Mouse (Mus musculus) right cerebral cortex, adult 2 months (tissue): Measurements from ENCODE around the gene Spint3.
A peak's percentile ranks its signal among the peaks of the same experiment; 100 is the strongest.

Source experiments
- DNase-seq, 2 experiments: peaks; one replicate each; pipeline ENCODE4 v3.0.0; 2021 to 2022; ENCODE audit warnings: low spot score in 2 of 2

The Spint3 gene

GRCm38 (mm10) chr2:164550895-164551269, 22.4 kb downstream of the Spint3 start:
- no peak for DNase-seq

- peak; percentile 36 to 54 for DNase-seq
These were observed 23.0 kb downstream of the Spint3 start for GRCm38 (mm10) chr2:164549963-164550894.

- DNase-seq: no peak
These were observed 23.9 kb downstream of the Spint3 start for GRCm38 (mm10) chr2:164549338-164549737.

GRCm38 (mm10) chr2:164544454-164545097, 28.7 kb downstream of the Spint3 start:
- DNase-seq: no peak

- no peak for DNase-seq
These were observed 29.5 kb downstream of the Spint3 start for GRCm38 (mm10) chr2:164543745-164544144.

- DNase-seq: no peak
These were observed 30.7 kb downstream of the Spint3 start for GRCm38 (mm10) chr2:164542598-164542997.

- peak; percentile 79 to 85 for DNase-seq
These were observed 31.1 kb downstream of the Spint3 start for GRCm38 (mm10) chr2:164542132-164542531.

GRCm38 (mm10) chr2:164540652-164541427, 32.4 kb downstream of the Spint3 start:
- no peak for DNase-seq

GRCm38 (mm10) chr2:164537003-164537402, 36.3 kb downstream of the Spint3 start:
- no peak for DNase-seq

- no peak for DNase-seq
These were observed 38.9 kb downstream of the Spint3 start for GRCm38 (mm10) chr2:164534315-164534714.

GRCm38 (mm10) chr2:164531169-164531568, 42.1 kb downstream of the Spint3 start:
- DNase-seq: peak; percentile 89

GRCm38 (mm10) chr2:164528557-164528956, 44.7 kb downstream of the Spint3 start:
- no peak for DNase-seq

- no peak for DNase-seq
These were observed 49.9 kb downstream of the Spint3 start for GRCm38 (mm10) chr2:164523301-164523773.

- DNase-seq: no peak
These were observed 51.0 kb downstream of the Spint3 start for GRCm38 (mm10) chr2:164522280-164522679.

- peak in 1 of 2 experiments; percentile 25 for DNase-seq
These were observed 51.4 kb downstream of the Spint3 start for GRCm38 (mm10) chr2:164521841-164522240.

GRCm38 (mm10) chr2:164520782-164521181, 52.5 kb downstream of the Spint3 start:
- DNase-seq: no peak
